Mouse (Mus musculus) layer of hippocampus, adult 9-10 months (tissue): ENCODE measurements around the gene Nop9.

Experiments used
- DNase-seq: peaks from one replicate; pipeline ENCODE4 v3.0.0; 2022; ENCODE audit warnings: low spot score

Gene Nop9

DNA sequence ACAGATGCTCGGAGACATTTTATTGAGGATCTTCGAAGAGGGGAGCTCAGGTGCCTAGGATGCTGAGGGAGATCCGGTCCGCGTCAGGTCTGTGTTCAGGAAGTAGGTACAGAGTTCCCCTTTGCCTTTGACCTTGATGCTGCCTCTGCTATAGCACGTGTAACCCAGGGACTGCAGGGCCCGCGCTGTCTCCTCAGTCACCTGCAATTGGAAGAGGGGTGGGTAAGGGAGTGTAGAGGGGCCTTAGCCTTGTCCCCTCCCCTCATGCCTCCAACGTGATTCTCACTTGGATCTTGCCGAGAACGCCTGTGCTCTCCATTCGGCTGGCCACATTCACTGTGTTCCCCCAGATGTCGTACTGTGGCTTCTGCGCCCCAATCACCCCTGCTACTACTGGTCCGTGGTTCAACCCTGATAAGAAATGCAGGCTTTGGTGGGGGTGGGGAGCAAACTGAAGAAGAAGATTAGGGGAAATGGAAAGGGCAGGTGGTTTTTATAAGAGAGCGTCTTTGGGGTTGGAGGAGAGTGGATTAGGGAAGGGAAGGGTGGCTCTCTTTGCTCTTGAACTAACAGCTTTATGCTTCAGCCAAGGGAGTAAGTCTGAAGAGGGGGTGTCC is 23.7 kb downstream of the Nop9 start:
- DNase-seq, result no peak

- no peak for DNase-seq
Observed at GRCm38 (mm10) chr14:55776711-55777110, 31.2 kb downstream of the Nop9 start.

DNA sequence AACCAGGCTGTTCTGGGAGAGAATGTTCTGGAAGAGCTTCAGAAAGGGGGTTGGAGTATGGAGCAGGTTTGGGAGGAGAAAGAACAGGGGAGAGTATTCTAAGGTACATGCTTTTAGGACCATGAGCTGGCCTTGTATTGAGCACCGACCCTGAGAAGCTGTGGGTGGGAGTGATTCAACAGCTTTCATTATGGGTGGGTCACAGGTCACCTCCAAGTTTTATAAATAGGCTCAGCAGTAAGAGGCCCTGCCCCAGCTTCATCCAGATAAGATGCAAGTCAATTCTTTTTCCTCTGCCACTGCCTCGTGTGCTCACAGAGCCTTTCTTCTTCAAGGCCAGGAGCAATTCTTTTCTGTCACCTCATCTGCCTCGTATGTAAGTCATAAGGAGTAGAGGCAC is 31.7 kb downstream of the Nop9 start:
- no peak for DNase-seq

DNA sequence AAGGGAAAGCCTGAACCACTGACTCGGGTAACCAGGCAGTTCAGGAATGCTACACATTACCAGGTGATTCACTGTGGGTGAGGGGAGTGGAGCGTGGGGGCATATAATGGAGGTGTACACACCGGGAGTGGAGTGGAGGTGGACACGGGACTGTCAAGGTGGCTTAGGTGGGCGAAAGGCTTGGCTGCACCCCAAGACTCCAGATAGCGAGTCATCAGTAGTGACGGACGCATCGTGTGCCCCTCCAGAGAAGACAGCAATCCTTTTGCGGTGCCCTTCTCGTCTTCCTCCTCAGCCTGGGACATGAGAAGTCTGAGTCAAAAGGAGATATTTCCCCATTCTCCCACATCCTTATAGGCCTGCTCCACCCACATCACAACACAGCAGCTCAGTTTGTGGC is 32.3 kb downstream of the Nop9 start:
- DNase-seq, result no peak

DNA sequence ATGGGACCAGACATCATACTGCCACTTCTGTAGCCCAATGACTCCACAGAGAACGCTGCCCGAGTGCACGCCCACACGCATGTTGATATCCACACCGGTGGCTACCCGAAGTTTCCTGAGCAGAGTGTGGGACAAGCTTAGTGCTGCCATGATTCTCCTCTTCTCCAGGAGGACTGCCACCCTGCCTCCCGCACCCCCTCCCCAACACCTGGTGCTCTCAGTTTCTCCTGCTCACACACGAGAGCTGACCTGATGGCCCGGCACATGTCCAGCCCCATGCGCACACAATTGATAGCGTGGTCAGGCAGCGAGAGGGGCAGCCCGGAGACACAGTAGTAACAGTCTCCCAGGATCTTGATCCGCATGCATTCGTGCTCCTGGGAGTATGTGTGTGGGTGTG is 33.2 kb downstream of the Nop9 start:
- no peak for DNase-seq

DNA sequence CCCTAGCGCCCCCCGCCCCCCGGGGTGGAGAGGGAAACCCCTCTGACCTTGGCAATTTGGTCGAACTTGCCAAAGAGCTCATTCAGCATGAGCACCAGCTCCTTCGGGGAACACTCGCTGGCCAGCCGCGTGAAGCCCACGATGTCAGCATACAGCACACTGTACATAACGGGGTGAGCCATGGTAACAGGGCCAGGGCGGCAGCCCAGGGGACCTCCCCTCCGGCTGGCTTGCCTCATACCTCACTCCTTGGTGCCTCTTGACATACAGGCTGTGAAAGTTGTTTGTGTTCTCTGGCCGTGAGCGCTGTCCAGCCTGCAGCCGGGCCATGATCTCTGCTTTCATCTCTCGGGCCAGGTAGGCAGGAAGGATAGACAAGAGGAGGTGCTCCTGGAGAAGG is 34.2 kb downstream of the Nop9 start:
- DNase-seq, result no peak

GRCm38 (mm10) chr14:55780736-55781135 is 35.2 kb downstream of the Nop9 start:
- DNase-seq, result no peak

- DNase-seq, result peak; percentile 55
Observed at GRCm38 (mm10) chr14:55781310-55781709, 35.8 kb downstream of the Nop9 start.

GRCm38 (mm10) chr14:55782361-55782960 is 37.0 kb downstream of the Nop9 start:
- DNase-seq, result no peak

DNA sequence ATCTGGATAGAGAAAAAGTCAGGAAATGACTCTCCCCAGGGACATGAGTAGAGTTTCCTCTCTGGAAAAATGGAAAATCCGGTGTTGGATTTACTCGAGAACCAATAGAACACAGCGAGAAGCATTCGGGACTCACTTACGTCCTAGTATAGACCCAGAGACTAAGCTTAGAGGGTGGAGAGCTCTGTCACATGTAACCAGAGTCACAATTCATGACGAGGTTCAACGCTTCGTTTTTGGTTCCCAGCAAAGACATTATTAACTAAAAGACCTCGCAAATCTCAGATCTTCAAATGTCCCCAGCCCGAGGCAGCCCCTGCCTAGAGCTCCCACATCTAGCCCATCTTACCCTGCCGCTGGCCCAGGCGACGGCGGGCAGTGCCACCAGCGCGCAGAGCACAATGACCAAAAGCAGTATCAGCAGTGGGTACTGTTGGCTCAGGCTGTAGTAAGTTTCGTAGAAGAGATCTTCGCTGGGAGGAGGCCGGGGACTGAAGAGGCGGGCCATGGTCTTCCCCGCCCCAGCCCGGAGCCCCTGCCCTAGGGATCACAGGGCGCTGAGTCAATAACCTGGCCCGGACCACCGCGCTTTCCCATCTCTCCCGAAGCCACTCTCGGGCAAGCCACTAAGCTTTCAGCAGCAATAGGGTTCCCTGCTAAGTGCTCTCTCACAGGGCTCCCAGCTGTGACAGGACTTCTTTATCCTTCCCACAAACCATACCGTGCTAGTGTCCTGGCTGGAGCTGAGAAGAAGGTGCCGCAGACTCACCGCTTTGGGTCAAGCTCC is 37.9 kb downstream of the Nop9 start:
- no peak for DNase-seq

DNA sequence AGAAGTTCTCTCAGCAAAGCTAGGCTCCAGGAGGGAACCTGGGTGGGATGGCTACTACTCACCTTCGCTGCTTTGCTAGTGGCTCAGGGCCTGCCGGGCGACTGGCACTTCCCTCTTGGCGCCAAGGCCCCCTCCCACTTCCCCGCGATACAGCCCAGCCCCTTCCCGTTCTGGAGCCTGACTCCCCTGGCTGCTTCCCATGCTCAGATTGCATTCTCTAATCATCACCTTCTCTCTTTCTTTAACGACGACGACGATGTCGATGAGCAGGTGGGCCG is 38.4 kb downstream of the Nop9 start, which contains the start of gene Adcy4:
Gene Adcy4, minus strand, starts transcription at position 138 of the 278 bp plus-strand sequence.
- no peak for DNase-seq

GRCm38 (mm10) chr14:55785195-55785594 is 39.7 kb downstream of the Nop9 start:
- DNase-seq, result no peak

GRCm38 (mm10) chr14:55787731-55788130 is 42.2 kb downstream of the Nop9 start:
- no peak for DNase-seq

DNA sequence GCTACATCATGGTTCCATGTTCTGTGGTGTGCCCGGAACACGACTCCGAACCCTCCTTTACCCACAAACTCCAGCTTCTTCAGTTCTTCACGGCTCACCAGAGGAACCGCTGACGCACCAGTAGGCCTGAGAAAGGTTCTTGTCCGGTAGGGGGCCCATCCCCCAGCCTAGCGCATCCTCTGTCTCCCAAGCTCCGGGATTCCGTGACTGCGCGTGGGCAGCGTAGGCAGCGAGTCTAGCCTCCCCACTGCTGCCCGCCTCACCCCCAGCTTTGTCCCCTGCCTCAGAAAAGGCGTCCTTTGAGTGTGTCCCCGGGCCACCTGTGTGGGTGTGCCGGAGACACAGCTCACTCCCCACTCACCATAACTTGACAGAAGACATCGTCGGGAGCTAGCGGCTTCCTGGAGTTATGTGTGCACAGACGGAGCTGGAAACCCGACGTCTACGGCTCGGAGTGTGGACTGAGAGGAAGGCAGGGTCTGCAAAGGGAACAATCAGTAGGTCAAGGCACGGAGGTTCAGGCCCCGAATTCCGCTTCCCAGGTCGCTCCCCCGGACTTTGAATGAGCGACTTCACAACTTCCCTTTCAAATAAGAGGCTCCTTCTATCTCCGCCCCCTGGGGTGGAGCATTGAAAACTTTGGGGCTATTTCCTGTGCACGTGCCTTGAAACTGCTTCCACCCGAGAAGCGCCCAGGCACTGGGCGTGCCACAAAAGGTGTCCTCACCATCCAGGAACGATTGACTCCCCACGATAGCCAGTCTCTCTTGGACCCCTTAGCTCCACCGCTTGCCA is 43.0 kb downstream of the Nop9 start, which contains the start of gene Ripk3:
Gene Ripk3, minus strand, starts transcription at position 610 of the 795 bp plus-strand sequence.
- no peak for DNase-seq

GRCm38 (mm10) chr14:55793461-55793860 is 48.0 kb downstream of the Nop9 start:
- no peak for DNase-seq

DNA sequence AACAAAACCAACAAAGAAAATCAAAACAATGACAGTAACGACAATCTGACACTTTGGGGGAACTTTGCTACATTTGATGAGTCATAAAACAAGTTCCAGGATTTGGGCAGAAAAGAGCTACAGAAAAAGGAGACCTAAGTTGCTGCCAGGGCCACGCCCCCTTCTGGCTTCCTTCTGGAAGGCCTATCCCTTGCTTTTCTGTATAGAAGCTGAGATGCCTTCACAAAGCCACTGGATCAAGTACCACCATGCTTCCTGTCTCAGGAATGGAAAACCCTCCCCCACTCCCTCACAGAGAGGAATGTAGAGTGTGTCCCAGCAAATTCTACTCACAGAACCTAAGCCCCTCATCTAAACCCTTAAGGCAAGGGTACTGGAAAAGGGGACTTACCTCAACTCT is 48.5 kb downstream of the Nop9 start:
- no peak for DNase-seq

GRCm38 (mm10) chr14:55795380-55796163 is 50.1 kb downstream of the Nop9 start:
- no peak for DNase-seq
